Mouse (Mus musculus) lung, embryonic 15.5 days (tissue): Measurements from ENCODE around the gene Cyp27b1. TPM values are rescaled to one million over a fixed set of nuclear protein-coding genes. Genes with fewer than 3 reads are reported as not detected.

Source experiments
- ATAC-seq: fragments of 200-750 bp; cut with Nextera tagmentation; 2 replicates; pipeline ENCODE4 v1.8.0; 2017; ENCODE audit warnings: moderate number of reproducible peaks, borderline replicate concordance; ENCODE audit not compliant: low FRiP score, low TSS enrichment; ENCODE audit errors: extremely low read depth
- H3K27ac ChIP-seq: fragments of 300-500 bp; sonication (generic); 2 replicates; pipeline ENCODE4 v1.5.1; 2015; ENCODE audit warnings: moderate library complexity, mild to moderate bottlenecking, inconsistent platforms
- H3K27me3 ChIP-seq: fragments of 300-500 bp; sonication (generic); 2 replicates; pipeline ENCODE4 v1.6.1; 2015; ENCODE audit warnings: inconsistent platforms
- H3K36me3 ChIP-seq: fragments of 300-500 bp; sonication (generic); 2 replicates; pipeline ENCODE4 v1.6.1; 2015; ENCODE audit warnings: inconsistent platforms
- H3K4me1 ChIP-seq: fragments of 300-500 bp; sonication (generic); 2 replicates; pipeline ENCODE4 v1.6.1; 2015; ENCODE audit warnings: inconsistent platforms
- H3K4me2 ChIP-seq: fragments of 300-500 bp; sonication (generic); 2 replicates; pipeline ENCODE4 v1.6.1; 2015; ENCODE audit warnings: inconsistent platforms, mild to moderate bottlenecking, moderate library complexity
- H3K4me3 ChIP-seq: fragments of 300-500 bp; sonication (generic); 2 replicates; pipeline ENCODE4 v1.5.1; 2015; ENCODE audit warnings: mild to moderate bottlenecking, inconsistent platforms
- H3K9ac ChIP-seq: fragments of 300-500 bp; sonication (generic); 2 replicates; pipeline ENCODE4 v1.6.1; 2015; ENCODE audit warnings: inconsistent platforms
- H3K9me3 ChIP-seq: fragments of 300-500 bp; sonication (generic); 2 replicates; pipeline ENCODE4 v1.6.1; 2016; ENCODE audit warnings: inconsistent platforms
- WGBS: fragments of 180-500 bp; shearing (Covaris S2); methylation state at CpG from one replicate; pipeline ENCODE4 v1.1.7; 2015; 5-methylcytosine and 5-hydroxymethylcytosine counted together
- microRNA counts: library from miRNA; unstranded; fragments of <30 nt; microRNA quantifications from one replicate; lab custom pipeline; 2016
- microRNA-seq: library from miRNA; unstranded; fragments of <30 nt; microRNA quantifications from one replicate; pipeline ENCODE4, GENCODE M21; 2016
- polyA plus RNA-seq: library from polyadenylated mRNA; unstranded; fragments of >200 nt; fragmentation: Nextera tagmentation; extraction: Ambion mirVana; gene quantifications from 2 replicates; pipeline ENCODE4 v1.2.1, GENCODE M21; 2015

Cyp27b1 gene
- polyA plus RNA-seq, 1 experiment from 2014 or later = 0.25 TPM

DNA sequence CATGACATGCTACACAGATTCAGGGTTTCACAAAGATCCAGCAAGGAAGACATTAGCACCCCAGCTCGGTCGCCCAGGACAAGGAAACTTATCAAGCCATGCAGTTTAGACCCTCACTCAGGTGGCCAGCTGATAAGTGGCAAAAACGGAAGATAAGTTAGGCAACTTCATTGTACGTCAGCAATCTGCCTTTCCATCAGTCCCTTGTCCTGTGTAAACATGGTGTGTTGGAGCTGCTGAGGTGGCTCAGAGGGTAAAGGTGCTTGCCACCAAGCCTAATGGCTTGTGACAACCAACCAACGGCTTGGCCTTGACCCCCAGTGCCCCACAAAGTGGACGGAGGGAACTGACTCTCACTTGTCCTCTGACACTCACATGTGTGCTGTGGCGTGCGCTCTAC lies 52.4 kb downstream of the Cyp27b1 start:
- peaks cover 8% of the 10 kb centered on the region for H3K4me1 ChIP-seq
- no peaks in the 10 kb centered on the region for H3K9me3 ChIP-seq
- no peak overlapping the region for H3K9ac ChIP-seq
- no peak for ATAC-seq
- no peaks in the 10 kb centered on the region for H3K27me3 ChIP-seq
- WGBS = 62% methylated on average over 8 of the region's 8 CpGs
- H3K27ac ChIP-seq = no peak overlapping the region
- H3K4me3 ChIP-seq = no peak overlapping the region
- H3K36me3 ChIP-seq = peaks cover 12% of the 10 kb centered on the region
- H3K4me2 ChIP-seq = no peak overlapping the region

DNA sequence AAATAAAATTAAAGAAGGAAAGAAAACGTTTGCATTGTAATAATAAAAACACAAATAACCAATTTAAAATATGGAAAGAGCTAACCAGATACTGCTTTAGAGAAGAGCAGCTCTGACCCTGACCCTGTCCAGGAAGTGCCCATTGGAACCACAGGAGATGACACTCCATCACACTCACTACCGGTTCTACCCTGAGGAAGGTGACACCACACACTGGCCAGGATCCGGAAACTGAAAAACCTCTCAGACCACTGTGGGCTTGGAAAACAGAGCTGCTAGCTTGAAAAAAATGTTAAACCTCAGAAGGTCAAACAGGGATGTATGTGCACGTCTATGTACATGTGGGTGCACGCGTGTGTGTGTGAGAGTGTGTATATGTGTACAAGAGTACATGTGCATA lies 53.1 kb downstream of the Cyp27b1 start:
- peaks cover 12% of the 10 kb centered on the region for H3K36me3 ChIP-seq
- no peak for ATAC-seq
- H3K27me3 ChIP-seq = no peaks in the 10 kb centered on the region
- H3K9me3 ChIP-seq = no peaks in the 10 kb centered on the region
- H3K9ac ChIP-seq = no peak overlapping the region
- no peak overlapping the region for H3K4me3 ChIP-seq
- H3K4me2 ChIP-seq = no peak overlapping the region
- H3K4me1 ChIP-seq = 0 out of 2 replicates have a peak, but pooled peaks cover 2% of the 10 kb centered on the region
- H3K27ac ChIP-seq = no peak overlapping the region
- WGBS = 72% methylated on average over 6 of the region's 6 CpGs

MicroRNAs within 50 kb of the gene (microRNA counts, 519-probe panel; counts per million panel counts)
- 19.7 counts per million for microRNA mmu-miR-546 (lab: Ali Mortazavi, UCI)

Small RNA genes lying within 50 kb of the gene (microRNA-seq; reads per million reads assigned to microRNA genes)
- 0.74 reads per million for gene Mir546

Other genes starting within 250 kb of the Cyp27b1 start
- 16.2 and 18.7 TPM in 2 replicates for gene Atp23, start 146.9 kb upstream of the Cyp27b1 start, polyA plus RNA-seq
- gene Ctdsp2, start 69.5 kb upstream of the Cyp27b1 start, polyA plus RNA-seq = 68.6 and 73.1 TPM in 2 replicates
- 0.25 and 0.39 TPM in 2 replicates for gene Avil, start 47.5 kb upstream of the Cyp27b1 start, polyA plus RNA-seq
- 73.2 and 79.2 TPM in 2 replicates for gene Tsfm, start 17.4 kb upstream of the Cyp27b1 start, polyA plus RNA-seq
- 45.8 and 49.6 TPM in 2 replicates for gene Mettl1, start 6.8 kb upstream of the Cyp27b1 start, polyA plus RNA-seq
- 0.52 and 0.58 TPM in 2 replicates for gene Eef1akmt3, start 6.7 kb upstream of the Cyp27b1 start, polyA plus RNA-seq
- 0.61 and 0.86 TPM in 2 replicates for gene March9, start 11.9 kb downstream of the Cyp27b1 start, polyA plus RNA-seq
- 1,786 and 1,890 TPM in 2 replicates for gene Cdk4, start 15.3 kb downstream of the Cyp27b1 start, polyA plus RNA-seq
- 161 and 175 TPM in 2 replicates for gene Tspan31, start 22.0 kb downstream of the Cyp27b1 start, polyA plus RNA-seq
- 0.05 and 0.07 TPM in 2 replicates for gene Agap2, start 27.0 kb downstream of the Cyp27b1 start, polyA plus RNA-seq
- 90.1 and 101 TPM in 2 replicates for gene Os9, start 72.9 kb downstream of the Cyp27b1 start, polyA plus RNA-seq
- 2.8 and 3.6 TPM in 2 replicates for gene B4galnt1, start 117.0 kb downstream of the Cyp27b1 start, polyA plus RNA-seq
- gene Slc26a10, start 132.4 kb downstream of the Cyp27b1 start, polyA plus RNA-seq = 0.86 and 0.93 TPM in 2 replicates
- 55.4 and 59.0 TPM in 2 replicates for gene Arhgef25, start 141.8 kb downstream of the Cyp27b1 start, polyA plus RNA-seq
- gene Dtx3, start 147.5 kb downstream of the Cyp27b1 start, polyA plus RNA-seq = 73.9 and 82.6 TPM in 2 replicates
- 24.4 and 27.2 TPM in 2 replicates for gene Pip4k2c, start 163.3 kb downstream of the Cyp27b1 start, polyA plus RNA-seq
- 0.70 and 1.3 TPM in 2 replicates for gene Kif5a, start 215.1 kb downstream of the Cyp27b1 start, polyA plus RNA-seq
- gene Dctn2, start 218.1 kb downstream of the Cyp27b1 start, polyA plus RNA-seq = 184 and 189 TPM in 2 replicates
- gene Mbd6, start 240.8 kb downstream of the Cyp27b1 start, polyA plus RNA-seq = 13.3 and 18.8 TPM in 2 replicates